Mouse (Mus musculus) layer of hippocampus, adult 11-12 months (tissue): ENCODE measurements at regions not wholly inside any gene's neighbourhood (a gene's known extent, or its start where the extent isn't known, plus 50 kb on each side); places are given as distances from the start of the nearest gene placed in this dataset.

Experiments used
- DNase-seq: peaks from one replicate; pipeline ENCODE4 v3.0.0; 2022; ENCODE audit warnings: low spot score

- DNase-seq: no peak
Measured at GRCm38 (mm10) chr2:6263565-6263964, 50.7 kb upstream of the Echdc3 start.

- DNase-seq: no peak
Measured at GRCm38 (mm10) chr2:6264085-6264783, 51.4 kb upstream of the Echdc3 start.

- no peak for DNase-seq
Measured at GRCm38 (mm10) chr2:6265117-6265516, 52.3 kb upstream of the Echdc3 start.

- DNase-seq: no peak
Measured at GRCm38 (mm10) chr2:6267066-6267465, 54.2 kb upstream of the Echdc3 start.

GRCm38 (mm10) chr2:6267537-6267936 lies 54.7 kb upstream of the Echdc3 start:
- peak; percentile 30 for DNase-seq

- no peak for DNase-seq
Measured at GRCm38 (mm10) chr2:6272514-6272913, 50.0 kb upstream of the Usp6nl start.
